Mouse (Mus musculus) embryo, embryonic 10 days (tissue): ENCODE results near the gene Wrap53.
A peak's percentile ranks its signal among the peaks of the same experiment; 100 is the strongest.
"Not testable (repeated sequence)": the region's sequence is repeated elsewhere in the genome, so short reads cannot be mapped to it uniquely, and the experiment has no call there.

Experiments
- DNase-seq: peaks from one replicate; pipeline ENCODE4 v3.0.0-alpha.2; 2015; ENCODE audit warnings: low spot score

Gene Wrap53

DNA sequence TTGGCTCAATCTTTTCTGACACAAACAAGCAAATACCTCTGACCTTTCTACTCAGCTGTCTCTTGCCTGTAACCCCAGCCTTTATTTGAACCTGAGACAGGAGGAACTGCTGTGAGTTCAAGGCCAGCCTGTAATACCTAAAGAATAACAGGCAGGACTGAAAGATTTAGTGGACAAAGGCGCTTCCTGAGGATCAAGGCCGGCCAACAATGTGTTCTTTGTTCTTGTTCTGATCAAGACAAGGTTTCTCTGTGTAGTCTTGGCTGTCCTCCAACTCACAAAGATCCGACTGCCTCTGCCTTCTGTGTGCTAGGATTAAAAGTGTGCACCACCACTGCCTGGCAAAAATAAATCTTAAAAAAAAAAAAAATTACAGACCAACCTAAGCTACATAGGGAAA, 15.7 kb downstream of the Wrap53 start:
- no peak for DNase-seq

DNA sequence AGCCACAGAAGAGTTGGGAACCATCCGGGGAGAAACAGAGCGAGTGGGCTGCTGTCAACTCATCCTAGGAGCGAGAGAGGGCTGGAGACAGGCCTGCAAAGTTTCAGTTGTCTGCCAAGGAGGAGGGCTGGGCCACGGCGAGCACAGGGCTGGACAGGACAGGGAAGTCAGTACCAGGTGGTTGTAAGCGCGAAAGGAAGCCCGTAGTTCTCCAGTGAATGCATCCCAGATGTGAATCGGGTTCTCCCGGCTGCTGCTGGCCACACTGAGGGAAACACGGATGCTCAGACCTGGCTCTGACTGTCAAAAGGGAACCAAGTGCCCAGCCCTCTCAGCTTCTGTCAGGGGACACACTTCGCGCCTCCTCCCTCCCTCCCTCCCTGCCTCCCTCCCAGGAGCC, 16.7 kb downstream of the Wrap53 start:
- no peak for DNase-seq

GRCm38 (mm10) chr11:69560896-69561854, 18.9 kb downstream of the Wrap53 start:
- DNase-seq, result peak; percentile 81

DNA sequence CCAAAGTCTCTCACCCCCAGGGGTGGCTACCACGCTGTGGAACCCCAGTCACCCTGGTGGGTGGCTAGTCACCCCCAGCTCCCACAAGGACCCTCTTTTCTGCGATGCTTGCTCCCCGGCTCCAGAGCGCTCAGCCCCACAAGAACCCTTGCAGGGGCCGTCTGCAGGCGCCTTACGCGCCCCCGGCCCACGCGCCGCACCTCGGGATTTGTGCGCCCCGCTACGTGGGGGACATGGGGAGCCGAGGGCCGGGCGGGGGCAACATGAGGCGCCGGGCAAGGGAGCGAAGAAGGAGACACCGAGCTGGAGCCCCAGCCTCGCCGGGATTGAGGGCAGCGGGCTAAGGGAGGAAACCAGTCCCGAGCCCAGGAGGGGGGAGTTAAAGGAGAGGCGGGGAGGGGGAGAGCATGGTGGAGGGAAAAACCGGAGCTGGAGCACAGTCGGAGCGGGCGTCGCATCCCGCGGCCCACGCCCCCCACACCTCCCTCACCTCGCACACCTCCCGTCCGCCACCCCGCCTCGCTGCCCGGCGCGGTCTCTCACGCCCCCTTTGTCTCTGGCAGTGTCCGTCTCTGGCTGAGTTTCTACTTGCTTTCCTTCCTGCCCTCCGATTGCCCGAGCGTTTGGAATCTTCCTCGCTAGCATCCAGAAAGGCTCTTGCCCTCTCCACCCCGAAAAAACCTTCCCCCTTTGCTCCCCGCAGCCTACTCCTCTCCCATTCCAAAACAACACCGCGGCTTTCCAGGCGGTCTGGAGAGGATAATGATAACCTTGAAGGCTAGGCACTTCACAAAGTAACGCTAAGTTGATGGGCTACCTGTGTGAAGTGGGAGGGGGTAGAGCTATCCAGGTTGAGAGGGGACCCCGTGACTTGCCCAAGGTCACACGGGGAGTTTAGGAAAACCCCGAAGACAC, 19.9 kb downstream of the Wrap53 start, which contains the start of gene Efnb3:
Gene Efnb3, minus strand, starts transcription at position 355 of the 915 bp plus-strand sequence.
- DNase-seq, result peak; percentile 86

DNA sequence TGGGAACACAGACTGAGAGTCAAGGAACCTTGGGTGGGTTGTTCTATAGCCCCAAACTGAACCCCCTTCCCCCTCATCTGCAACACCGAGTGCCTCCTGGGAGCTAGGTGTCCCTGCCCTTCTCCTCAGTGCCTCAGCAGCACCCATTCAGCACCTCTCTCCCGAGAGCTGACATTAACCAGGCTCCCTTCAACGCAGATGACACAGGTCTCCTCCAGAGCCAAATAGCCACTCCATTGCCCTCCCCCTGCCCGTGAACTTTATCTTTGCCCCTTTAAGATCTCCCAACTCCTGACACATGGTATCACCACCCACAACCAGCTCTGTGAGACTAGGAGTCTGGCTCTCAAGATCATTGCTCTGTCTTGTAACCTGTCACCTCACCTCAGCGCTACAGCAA, 20.9 kb downstream of the Wrap53 start:
- no peak for DNase-seq

GRCm38 (mm10) chr11:69558756-69559155, 21.3 kb downstream of the Wrap53 start:
- DNase-seq, result no peak

DNA sequence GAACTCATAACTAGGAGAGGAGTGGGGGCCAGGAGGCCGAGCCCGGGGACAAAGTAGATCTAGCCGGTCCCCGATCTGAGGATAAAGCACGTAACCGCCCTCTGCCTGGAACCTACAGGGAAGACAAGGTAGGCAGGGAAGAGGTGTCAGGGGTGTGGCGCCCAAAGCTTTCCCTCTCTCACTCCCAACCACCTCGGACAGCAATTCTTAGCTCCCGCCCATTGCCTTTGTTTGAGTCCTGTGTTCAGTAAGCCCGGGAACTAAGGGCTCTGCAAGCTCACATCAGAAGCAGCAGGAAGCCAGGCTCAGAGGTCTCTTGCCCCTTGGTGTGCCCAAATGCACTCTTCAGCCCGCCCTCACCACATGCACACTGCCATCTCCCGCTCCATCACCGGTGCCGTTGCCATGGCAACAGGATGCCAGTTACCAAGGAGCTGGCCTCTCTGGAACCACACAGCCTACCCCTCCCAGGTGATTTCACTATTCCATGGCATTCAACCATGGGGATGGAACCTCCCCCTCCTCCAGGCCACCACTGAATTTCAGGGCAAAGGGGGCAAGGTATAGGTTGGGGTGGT, 22.6 kb downstream of the Wrap53 start:
- peak; percentile 81 for DNase-seq

- DNase-seq, result no peak
Observed at GRCm38 (mm10) chr11:69554539-69555140, 25.4 kb downstream of the Wrap53 start.

DNA sequence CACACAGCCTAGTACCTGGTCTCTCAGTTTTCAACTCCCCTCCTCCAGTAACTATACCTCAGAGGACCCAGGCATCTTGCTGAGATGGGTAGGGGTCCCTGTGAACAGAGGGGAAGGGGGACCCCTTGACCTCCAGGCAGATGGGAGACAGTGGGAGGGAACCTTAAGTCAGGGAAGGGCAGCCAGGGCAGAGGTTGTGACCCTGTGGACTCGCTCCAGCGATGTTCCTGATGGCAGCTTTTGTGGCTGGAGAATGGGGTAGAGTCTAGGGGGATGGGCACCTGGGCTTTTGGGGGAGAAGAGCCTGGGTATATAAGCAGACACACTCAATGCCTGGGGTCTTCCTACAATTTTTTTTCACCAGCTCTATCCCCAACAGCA, 26.7 kb downstream of the Wrap53 start:
- DNase-seq, result peak; percentile 82

- peak; percentile 93 for DNase-seq
Observed at GRCm38 (mm10) chr11:69552622-69553340, 27.3 kb downstream of the Wrap53 start.

DNA sequence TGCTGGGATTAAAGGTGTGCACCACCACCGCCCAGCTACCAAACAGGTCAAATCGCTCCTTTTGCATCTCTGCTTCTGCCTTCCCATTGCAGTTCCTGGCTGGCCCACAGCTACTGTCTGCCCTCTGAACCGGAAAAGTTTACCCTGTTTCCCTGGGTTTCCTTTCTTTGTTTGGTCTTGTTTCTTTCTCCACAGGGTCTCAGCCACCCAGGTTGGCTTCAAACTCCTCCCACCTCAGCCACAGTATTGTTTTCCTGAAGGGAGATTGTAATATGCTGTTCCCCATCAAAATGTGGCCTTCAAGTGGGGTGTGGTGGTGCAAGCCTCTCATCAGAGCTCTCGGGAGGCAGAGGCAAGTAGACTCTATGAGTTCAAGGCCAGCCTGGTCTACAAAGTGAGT, 28.7 kb downstream of the Wrap53 start:
- DNase-seq, result no peak

- DNase-seq, result no peak
Observed at GRCm38 (mm10) chr11:69549060-69549656, 30.9 kb downstream of the Wrap53 start, which contains the start of gene Dnah2. TSS of gene Dnah2 (minus strand) at chr11:69549110.

DNA sequence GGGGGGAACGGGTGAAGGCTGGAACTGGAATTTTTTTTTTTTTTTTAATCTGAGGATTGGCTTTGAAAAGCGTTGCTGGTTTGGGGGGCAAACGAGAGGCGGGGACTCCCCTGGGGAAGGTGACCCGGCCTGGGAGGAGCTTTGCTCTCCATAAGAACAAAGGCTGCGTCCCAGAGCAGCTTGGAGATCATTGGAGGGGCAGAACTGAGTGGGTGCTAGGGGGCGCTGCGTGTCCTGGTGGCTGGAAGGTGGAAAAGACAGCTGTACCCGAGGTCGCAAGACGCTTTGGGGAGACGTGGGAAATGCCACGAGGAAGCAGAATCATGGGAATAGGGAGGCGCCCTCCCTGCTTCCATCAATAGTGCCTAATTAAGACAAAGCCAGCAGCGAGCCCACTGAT, 33.0 kb downstream of the Wrap53 start:
- DNase-seq, result peak; percentile 69

DNA sequence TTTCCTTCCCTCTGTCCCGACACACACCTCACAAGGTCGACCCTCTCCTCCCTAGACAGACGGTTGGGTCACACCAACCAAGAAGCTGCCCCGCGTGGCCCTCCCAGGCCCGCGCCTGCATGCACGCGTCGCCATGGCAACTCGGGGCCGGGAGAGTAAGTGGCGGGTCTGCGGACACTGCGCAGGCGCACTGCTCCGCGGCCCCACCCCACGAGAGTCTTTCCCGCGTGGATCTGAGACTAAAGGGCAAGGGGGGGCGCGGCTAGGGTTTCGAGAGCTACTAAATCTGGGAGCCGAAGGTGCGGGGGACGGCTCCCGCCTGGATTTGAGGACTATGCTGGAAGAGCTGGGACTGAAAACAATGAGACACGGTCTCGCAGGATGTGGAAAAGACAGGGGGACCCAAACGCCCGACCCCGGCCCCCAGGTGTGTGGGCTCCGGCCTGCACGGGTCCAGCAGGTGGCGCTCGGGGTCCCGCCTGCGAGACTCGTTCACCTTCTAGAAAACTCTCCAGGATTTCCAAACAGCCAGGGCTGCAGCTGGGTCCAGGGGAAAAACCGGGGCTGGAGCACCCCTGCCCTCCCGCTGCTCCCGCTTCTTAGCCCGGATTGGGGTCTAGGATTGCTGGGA, 33.5 kb downstream of the Wrap53 start:
- DNase-seq, result peak; percentile 84

DNA sequence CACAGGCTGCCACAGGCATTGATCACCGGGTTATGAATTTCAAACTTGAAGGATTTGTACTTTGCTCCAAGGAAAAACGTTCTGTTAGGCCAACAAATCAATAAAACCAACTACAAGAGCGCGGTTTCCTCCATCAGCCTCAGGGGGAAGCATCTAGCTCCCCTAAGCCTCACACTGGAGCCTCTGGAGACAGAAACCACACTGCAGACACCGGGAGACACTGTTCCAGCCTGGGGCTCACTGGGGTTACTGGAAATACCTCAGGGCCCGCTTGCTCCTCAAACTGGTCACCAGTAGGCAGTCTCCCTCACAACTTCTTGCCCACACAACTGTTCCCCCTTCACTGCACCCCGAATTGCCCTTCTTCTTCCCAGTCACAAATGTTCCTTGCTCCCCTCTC, 34.1 kb downstream of the Wrap53 start:
- DNase-seq, result no peak

DNA sequence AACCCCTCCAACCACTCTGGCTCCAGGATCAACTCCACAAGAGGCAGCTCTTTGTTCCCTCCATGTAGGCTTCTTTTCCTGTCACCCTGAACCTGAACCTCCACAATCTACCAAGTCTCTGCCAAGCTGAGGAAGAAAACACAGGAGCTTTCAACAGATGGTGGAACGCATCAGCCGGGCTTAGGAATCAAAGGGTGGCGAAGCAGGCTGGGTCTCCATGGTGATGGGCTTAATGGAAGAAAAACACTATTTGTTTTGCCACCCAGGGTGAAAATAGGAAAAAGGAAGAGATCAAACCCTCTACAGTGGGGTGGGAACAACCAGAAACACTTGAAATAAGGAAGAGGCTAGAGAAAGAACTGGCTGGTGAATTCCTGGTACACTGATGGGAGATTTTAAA, 36.5 kb downstream of the Wrap53 start:
- no peak for DNase-seq

- DNase-seq, result not testable (repeated sequence)
Observed at GRCm38 (mm10) chr11:69541741-69542140, 38.3 kb downstream of the Wrap53 start.

GRCm38 (mm10) chr11:69540700-69541099, 39.4 kb downstream of the Wrap53 start:
- no peak for DNase-seq

- DNase-seq, result no peak
Observed at GRCm38 (mm10) chr11:69534990-69535389, 45.1 kb downstream of the Wrap53 start.

- DNase-seq, result no peak
Observed at GRCm38 (mm10) chr11:69532480-69533150, 47.4 kb downstream of the Wrap53 start.
